Mouse (Mus musculus) midbrain, embryonic 15.5 days (tissue): Measurements from ENCODE around the gene Pld3. TPM values are rescaled to one million over a fixed set of nuclear protein-coding genes. Genes with fewer than 3 reads are reported as not detected.

Source experiments
- ATAC-seq: fragments of 200-750 bp; cut with Nextera tagmentation; replicated peaks from 2 replicates; pipeline ENCODE4 v1.8.0; 2017; ENCODE audit warnings: moderate TSS enrichment
- H3K27ac ChIP-seq: fragments of 300-500 bp; sonication (generic); 2 replicates; pipeline ENCODE4 v1.5.1; 2015; ENCODE audit warnings: mild to moderate bottlenecking, inconsistent platforms
- H3K27me3 ChIP-seq: fragments of 300-500 bp; sonication (generic); replicated peaks from 2 replicates; pipeline ENCODE4 v1.6.1; 2015; ENCODE audit warnings: inconsistent platforms
- H3K36me3 ChIP-seq: fragments of 300-500 bp; sonication (generic); replicated peaks from 2 replicates; pipeline ENCODE4 v1.6.1; 2015; ENCODE audit warnings: inconsistent platforms
- H3K4me1 ChIP-seq: fragments of 300-500 bp; sonication (generic); 2 replicates; pipeline ENCODE4 v1.6.1; 2015; ENCODE audit warnings: inconsistent platforms
- H3K4me2 ChIP-seq: fragments of 300-500 bp; sonication (generic); 2 replicates; pipeline ENCODE4 v1.6.1; 2015; ENCODE audit warnings: inconsistent platforms, mild to moderate bottlenecking, moderate library complexity
- H3K4me3 ChIP-seq: fragments of 300-500 bp; sonication (generic); 2 replicates; pipeline ENCODE4 v1.5.1; 2015; ENCODE audit warnings: mild to moderate bottlenecking, inconsistent platforms
- H3K9ac ChIP-seq: fragments of 300-500 bp; sonication (generic); 2 replicates; pipeline ENCODE4 v1.6.1; 2015; ENCODE audit warnings: mild to moderate bottlenecking, inconsistent platforms
- H3K9me3 ChIP-seq: fragments of 300-500 bp; sonication (generic); 2 replicates; pipeline ENCODE4 v1.6.1; 2016; ENCODE audit warnings: inconsistent platforms
- WGBS: fragments of 180-500 bp; shearing (Covaris S2); methylation state at CpG from one replicate; pipeline ENCODE4 v1.1.7; 2015; ENCODE audit warnings: mixed read lengths; 5-methylcytosine and 5-hydroxymethylcytosine counted together
- polyA plus RNA-seq: library from polyadenylated mRNA; unstranded; fragments of >200 nt; fragmentation: Nextera tagmentation; extraction: Ambion mirVana; gene quantifications from 2 replicates; pipeline ENCODE4 v1.2.1, GENCODE M21; 2015

Gene Pld3
- 156 and 157 TPM in 2 replicates for polyA plus RNA-seq

DNA sequence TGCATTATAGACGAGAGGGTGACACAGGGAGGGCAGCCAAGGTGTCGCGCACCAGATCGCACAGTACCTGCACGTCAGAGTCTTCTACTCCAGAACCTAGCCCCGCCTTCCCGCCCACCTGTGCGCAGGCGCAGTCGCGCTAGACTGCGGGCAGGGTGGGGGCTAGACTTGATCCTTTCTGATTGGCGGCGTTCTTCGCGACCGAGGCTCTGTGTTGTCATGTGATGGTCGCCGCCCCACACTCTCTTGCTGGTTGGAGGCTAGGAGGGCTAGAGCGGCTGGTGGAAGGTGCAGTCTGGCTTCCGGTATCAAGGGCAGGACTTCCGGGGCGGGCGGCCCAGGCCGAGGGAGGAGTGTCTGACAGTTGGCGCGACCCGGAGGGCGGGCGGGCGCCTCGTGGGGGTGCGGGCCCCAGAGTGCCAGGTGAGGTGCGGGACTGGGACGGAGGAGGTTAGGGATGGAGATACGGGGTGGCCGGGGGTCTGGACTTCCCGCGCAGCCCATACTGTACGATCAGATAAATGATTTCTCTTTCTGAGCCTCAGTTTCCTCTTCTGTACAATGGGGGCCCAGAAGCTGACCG lies at the start of gene Pld3, which contains the start of gene 2310022A10Rik:
Pld3 (minus strand) TSS at position 288 of the 583 bp plus-strand sequence.
2310022A10Rik (plus strand) TSS at position 303 of the 583 bp plus-strand sequence.
- WGBS = under 1% methylated on average over 41 of the region's 41 CpGs
- peak within 1 kb of the TSS; percentile 73 for H3K9ac ChIP-seq
- H3K27ac ChIP-seq = peak within 1 kb of the TSS; percentile 64
- ATAC-seq = peak; percentile 99
- peaks cover 8% of the 10 kb centered on the region; the same call in 1 of the 2 replicates for H3K36me3 ChIP-seq
- peak within 1 kb of the TSS; percentile 76 for H3K4me3 ChIP-seq
- peaks cover 28% of the 10 kb centered on the region for H3K4me1 ChIP-seq
- H3K4me2 ChIP-seq = peak within 1 kb of the TSS; percentile 88
- H3K27me3 ChIP-seq = no peaks in the 10 kb centered on the region
- H3K9me3 ChIP-seq = no peaks in the 10 kb centered on the region

DNA sequence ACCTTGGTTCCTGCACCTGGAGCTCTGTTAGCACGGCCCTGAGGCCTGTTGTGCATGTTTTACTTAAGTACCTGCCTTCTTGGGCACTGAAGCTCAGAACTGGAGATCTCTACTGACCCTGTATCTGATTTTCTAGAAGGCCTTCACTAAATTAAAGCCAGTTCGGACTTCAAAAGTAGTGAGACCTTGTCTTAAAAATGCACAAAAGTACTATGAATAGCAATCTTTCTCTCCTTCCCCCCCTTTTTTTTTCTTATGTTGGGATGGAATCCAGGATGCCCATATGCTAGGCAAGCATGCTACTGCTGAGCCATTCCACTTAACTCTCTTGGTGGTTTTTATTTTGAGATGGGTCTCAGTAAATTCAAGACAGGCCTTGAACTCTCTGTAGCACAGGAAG lies 49.1 kb upstream of the Pld3 start:
- Histone ChIP-seq H3K27ac (no peak overlapping the region), H3K4me2 (no peak overlapping the region), H3K9me3 (no peaks in the 10 kb centered on the region), H3K4me3 (no peak overlapping the region), H3K36me3 (no peaks in the 10 kb centered on the region), H3K4me1 (peaks cover 19% of the 10 kb centered on the region), H3K9ac (no peak overlapping the region), H3K27me3 (no peaks in the 10 kb centered on the region)
- whole genome bisulfite sequencing = 89% methylated on average over 2 of the region's 2 CpGs
- no peak for ATAC-seq

DNA sequence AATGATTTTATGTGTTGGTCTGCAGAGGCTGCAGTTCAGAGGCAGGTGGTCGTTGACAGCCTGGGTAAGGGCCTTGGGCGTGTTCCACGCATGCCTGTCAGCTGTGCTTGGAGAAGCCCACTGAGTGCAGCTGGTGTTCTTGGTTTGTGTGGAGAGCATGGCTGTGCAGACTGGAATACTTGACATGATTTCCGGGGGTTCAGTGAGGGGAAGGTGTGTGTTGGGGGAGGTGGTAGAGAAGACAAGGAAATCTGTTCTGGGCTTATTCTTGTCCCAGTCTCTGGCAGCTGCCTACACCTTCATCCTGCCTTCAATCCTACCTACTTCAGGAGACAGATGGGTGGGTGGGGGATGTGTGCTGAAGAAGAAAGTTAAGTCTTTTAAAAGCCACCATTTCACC lies 48.6 kb upstream of the Pld3 start:
- WGBS = 81% methylated on average over 4 of the region's 4 CpGs
- H3K4me3 ChIP-seq = no peak overlapping the region
- no peak overlapping the region for H3K9ac ChIP-seq
- H3K36me3 ChIP-seq = no peaks in the 10 kb centered on the region
- ATAC-seq = no peak
- H3K27ac ChIP-seq = no peak overlapping the region
- H3K9me3 ChIP-seq = no peaks in the 10 kb centered on the region
- H3K27me3 ChIP-seq = no peaks in the 10 kb centered on the region
- no peak overlapping the region for H3K4me2 ChIP-seq
- H3K4me1 ChIP-seq = peaks cover 23% of the 10 kb centered on the region

DNA sequence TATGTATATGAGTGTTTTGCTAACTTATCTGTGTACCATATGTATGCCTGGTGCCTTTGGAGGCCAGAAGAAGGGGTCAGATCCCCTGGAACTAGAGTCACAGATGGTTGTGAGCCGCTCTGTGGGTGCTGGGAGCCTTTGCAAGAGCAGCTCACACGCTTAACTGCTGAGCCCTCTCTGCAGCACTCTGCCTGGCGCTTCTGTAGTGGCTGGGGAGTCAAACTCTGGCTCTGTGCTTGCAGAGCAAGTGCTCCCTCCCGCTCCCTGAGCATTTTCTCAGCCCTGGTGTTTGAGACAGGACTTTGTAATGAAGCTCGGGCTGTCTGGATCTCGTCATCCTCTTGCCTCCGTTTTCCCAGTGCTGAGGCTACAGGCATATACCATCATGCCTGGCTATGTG lies 45.0 kb upstream of the Pld3 start:
- no peak for ATAC-seq
- H3K9ac ChIP-seq = no peak overlapping the region
- no peak overlapping the region for H3K4me3 ChIP-seq
- H3K9me3 ChIP-seq = no peaks in the 10 kb centered on the region
- no peaks in the 10 kb centered on the region for H3K36me3 ChIP-seq
- no peaks in the 10 kb centered on the region for H3K27me3 ChIP-seq
- H3K4me2 ChIP-seq = no peak overlapping the region
- H3K27ac ChIP-seq = no peak overlapping the region
- peaks cover 26% of the 10 kb centered on the region for H3K4me1 ChIP-seq
- 84% methylated on average over 7 of the region's 7 CpGs for WGBS

DNA sequence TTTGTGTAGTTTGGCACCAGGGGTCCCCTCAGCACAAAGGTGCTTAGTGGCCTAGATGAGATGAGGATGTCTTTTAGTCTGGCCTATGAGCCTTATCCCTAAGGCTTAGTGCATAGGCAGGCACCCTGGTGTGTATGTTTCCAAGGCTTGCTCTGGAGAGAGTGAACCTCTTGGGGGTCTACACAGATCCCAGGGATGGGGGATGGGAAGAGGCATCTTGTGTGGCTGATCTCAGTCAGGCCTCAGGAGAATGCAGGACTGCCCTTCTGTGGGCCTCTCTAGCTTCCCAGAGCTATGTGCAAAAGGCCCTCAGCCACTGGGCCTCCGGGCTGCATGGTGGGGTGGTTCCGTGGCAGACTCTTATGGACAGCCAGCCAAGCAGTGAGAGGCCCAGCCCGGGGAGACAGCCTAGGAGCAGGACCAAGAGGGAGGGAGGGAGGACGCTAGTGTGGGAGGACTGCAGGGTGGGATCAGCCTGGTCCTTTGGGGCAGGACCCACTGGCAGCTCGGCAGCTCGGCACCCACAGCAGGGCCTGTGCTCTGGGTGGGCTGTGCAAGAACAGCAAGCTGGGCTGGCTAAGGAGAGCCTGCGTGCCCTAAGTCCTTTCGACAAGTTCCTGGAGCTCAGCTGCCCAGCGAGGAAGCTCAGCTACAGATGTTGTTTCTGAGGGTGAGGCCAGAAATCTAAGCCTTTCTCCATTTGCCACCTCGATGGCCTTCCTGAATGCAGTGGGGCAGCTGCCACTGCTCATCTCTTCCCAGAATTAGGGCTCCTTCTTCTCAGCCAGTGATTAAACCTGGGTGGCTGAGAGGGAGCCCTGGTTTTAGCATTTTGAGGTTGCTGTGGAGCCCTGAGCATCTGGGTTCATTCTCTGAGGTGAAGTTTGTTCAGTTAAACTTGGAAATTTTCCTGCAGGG lies 43.8 kb upstream of the Pld3 start:
- Histone ChIP-seq H3K4me1 (peaks cover 34% of the 10 kb centered on the region), H3K4me2 (no peak overlapping the region), H3K4me3 (no peak overlapping the region), H3K9ac (no peak overlapping the region), H3K27me3 (no peaks in the 10 kb centered on the region), H3K27ac (peak overlapping the region; percentile 16; the same call in 1 of the 2 replicates), H3K9me3 (no peaks in the 10 kb centered on the region), H3K36me3 (no peaks in the 10 kb centered on the region)
- 51% methylated on average over 10 of the region's 10 CpGs for WGBS
- ATAC-seq = no peak

DNA sequence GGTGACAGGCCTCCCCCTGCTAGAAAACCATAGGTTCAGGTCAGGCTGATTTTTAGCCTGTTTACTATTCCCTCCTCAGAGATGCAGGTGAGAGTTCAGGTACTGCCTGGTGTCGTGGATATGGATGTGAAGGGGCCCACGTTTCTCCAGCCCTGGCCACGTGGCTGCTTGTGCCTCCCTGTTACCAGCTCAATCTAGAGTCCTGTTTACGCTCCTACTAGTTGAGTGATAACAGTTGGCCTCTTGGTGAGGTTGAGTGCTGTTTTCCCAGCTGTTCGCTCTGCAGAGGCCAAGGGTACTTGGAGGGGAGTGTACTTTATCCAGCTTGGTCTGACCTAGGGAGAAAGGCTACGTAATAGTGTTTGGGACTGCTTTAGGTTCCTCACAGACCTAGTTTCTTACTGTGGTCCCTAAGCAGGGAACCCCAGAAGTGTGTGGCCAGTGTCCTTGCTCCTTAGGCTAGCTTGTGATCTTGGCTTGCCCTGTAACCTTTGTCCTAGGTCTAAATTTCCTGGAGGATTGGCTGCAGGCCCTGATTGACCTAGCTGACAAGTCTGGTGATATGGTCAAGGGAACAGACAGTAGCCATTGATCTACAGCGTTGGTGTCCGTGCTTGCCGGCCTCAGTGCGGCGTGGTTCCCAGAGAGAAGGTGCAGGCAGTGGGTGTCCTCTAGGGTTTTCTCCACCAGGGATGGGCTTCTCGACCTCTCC lies 40.1 kb upstream of the Pld3 start:
- H3K27me3 ChIP-seq = no peaks in the 10 kb centered on the region
- peak overlapping the region; percentile 100 for H3K27ac ChIP-seq
- H3K4me1 ChIP-seq = peaks cover 34% of the 10 kb centered on the region
- WGBS = 75% methylated on average over 12 of the region's 12 CpGs
- no peaks in the 10 kb centered on the region for H3K36me3 ChIP-seq
- no peak for ATAC-seq
- H3K4me2 ChIP-seq = peak overlapping the region; percentile 75
- peak overlapping the region; percentile 80 for H3K9ac ChIP-seq
- H3K9me3 ChIP-seq = no peaks in the 10 kb centered on the region
- peak overlapping the region; percentile 81 for H3K4me3 ChIP-seq

DNA sequence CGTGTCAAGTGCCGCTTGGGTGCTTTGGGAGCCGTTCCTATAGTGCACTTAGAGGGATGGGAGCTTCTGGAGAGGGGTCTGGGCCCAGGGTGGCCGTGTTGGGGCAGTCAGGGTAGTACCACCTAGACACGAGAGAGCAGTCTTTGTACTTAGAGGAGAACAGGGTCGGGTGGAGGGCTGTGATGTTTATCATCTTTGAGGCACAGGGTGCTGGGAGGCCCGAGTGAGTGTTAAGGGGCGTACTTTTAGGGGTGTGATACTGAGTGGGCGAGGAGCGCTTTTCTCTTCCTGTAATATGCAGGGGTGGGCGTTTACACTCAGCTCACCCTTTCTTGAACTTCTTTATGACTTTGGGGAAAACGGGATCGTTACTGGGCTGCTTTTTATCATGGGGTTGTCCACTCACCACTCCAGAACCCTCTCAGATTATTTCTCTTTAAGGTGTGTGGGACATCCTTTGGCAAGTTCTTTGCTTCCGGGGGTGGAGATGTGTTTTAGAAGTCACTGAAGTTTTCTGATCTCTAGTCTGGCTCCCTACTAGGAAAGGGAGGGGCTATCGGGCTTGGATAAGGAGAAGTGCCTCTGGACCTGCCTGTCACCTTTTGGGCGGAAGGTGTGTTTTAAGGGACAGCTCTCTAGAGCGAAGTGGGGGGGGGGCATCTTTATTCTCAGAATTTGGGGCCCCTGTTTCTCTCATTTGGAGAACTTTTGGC lies 39.4 kb upstream of the Pld3 start:
- Histone ChIP-seq H3K9me3 (no peaks in the 10 kb centered on the region), H3K36me3 (no peaks in the 10 kb centered on the region), H3K4me1 (peaks cover 32% of the 10 kb centered on the region), H3K4me2 (peak overlapping the region; percentile 75), H3K4me3 (peak overlapping the region; percentile 81), H3K9ac (peak overlapping the region; percentile 80), H3K27me3 (no peaks in the 10 kb centered on the region), H3K27ac (peak overlapping the region; percentile 100)
- peak; percentile 77; the same call in 1 of the 2 replicates for ATAC-seq
- 3% methylated on average over 17 of the region's 17 CpGs for WGBS

DNA sequence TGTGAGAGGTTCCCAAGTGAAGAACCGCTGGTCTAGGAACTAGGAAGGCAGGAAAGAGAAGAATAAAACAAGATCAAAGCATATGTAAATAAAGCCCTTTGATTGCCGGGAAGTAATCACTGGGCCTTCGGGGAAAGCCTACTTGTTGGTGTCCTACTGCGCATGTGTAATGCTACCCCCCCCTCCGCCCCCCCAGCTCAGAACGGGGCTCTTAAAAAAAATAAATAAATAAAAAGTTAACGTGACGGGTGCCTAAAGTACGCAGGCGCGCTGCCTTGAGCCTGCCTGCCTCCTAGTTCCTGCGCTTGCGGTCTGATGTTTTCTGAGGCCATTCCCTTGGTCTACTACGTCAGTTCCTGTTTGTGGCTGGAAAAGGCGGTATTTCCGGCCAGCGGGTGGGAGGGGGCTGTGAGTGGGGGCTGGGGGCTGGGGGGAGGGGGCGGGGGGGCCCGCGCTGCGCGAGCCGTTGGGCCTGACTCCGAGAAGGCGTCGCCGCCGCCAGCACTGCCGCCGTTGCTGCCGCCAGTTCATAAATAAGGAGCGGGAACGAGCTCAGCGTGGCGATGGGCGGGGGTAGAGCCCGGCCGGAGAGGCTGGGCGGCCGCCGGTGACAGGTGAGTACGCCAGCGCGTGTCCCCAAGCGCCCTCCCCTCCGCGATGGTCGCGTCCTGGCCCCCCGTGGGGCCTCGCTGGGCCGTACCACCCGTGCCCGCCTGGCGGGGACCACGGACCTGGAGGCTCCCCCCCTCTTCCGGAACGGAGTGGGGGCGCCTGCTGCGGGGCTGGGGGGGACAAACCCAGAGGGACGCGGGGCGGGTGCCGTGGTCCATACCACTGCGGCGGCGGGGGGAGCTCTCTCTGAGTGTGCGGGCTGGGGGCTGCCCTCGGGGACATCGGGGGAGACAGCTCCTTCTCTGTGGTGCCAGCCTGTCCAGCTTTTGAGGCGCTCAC lies 38.5 kb upstream of the Pld3 start, which contains the start of gene Akt2:
Akt2 (plus strand) TSS at position 287 of the 951 bp plus-strand sequence.
- WGBS = under 1% methylated on average over 65 of the region's 71 CpGs
- Histone ChIP-seq H3K4me3 (peak within 1 kb of the TSS; percentile 81), H3K9me3 (no peaks in the 10 kb centered on the region), H3K27me3 (no peaks in the 10 kb centered on the region), H3K4me2 (peak within 1 kb of the TSS; percentile 75), H3K9ac (peak within 1 kb of the TSS; percentile 80), H3K27ac (peak within 1 kb of the TSS; percentile 100), H3K4me1 (peaks cover 26% of the 10 kb centered on the region), H3K36me3 (no peaks in the 10 kb centered on the region)
- ATAC-seq = peak; percentile 95

DNA sequence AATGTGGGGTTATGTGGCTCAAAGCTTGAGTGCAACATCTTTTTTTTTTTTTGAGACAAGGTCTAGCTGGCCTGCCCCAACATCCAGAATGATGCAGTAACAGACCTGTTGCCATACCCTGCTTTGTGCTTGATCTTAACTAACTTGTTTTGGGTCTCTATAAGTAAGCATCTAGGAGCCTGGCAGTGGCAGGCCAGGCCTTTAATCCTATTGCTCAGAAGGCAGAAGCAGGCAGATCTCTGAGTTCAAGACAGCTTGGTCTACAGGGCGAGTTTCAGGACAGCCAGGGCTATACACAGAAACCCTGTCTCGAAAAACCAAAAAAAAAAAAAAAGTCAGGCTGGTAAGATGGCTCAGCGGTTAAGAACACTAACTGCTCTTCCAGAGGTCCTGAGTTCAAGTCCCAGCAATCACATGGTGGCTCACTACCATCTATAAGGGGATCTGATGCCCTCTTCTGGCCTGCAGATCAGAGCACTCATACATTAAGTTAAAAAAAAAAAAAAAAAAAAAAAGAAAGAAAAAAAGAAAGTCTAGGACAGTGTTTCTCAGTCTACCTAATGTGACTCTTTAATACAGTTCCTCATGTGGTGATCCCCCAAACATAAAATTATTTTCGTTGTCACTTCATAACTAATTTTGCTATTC lies 37.7 kb upstream of the Pld3 start:
- H3K27ac ChIP-seq = peak overlapping the region; percentile 100
- H3K4me3 ChIP-seq = peak overlapping the region; percentile 81
- no peaks in the 10 kb centered on the region for H3K9me3 ChIP-seq
- WGBS = 65% methylated on average over 4 of the region's 4 CpGs
- H3K4me2 ChIP-seq = peak overlapping the region; percentile 49
- no peak for ATAC-seq
- peaks cover 18% of the 10 kb centered on the region for H3K4me1 ChIP-seq
- H3K9ac ChIP-seq = 0 out of 2 replicates have a peak overlapping the region, but pooled peaks have one; percentile 31
- no peaks in the 10 kb centered on the region for H3K27me3 ChIP-seq
- no peaks in the 10 kb centered on the region for H3K36me3 ChIP-seq

DNA sequence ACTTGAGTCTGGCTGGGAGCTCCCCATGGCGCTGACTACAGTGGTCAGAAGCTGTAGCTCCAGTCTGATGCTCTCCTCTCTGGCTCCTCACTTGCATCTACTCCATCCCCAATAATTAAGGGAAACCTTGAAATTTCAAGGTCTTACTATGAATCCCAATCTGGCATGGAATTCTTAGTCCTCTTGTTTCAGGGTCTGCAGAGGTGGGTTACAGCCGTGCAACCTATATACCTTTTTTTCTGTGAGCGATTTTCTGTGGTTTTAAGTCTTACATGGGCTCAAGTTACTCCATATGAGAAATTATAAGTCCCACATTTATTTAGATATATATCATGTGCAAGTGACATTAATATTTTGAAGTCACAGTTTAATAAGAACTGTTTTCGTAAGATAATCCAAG lies 37.1 kb upstream of the Pld3 start:
- 94% methylated on average over 4 of the region's 4 CpGs for WGBS
- H3K27me3 ChIP-seq = no peaks in the 10 kb centered on the region
- no peak overlapping the region for H3K9ac ChIP-seq
- H3K4me2 ChIP-seq = no peak overlapping the region
- no peak overlapping the region for H3K4me3 ChIP-seq
- no peak overlapping the region for H3K27ac ChIP-seq
- H3K4me1 ChIP-seq = peaks cover 18% of the 10 kb centered on the region
- H3K9me3 ChIP-seq = no peaks in the 10 kb centered on the region
- no peak for ATAC-seq
- peaks cover 3% of the 10 kb centered on the region; the same call in 1 of the 2 replicates for H3K36me3 ChIP-seq
